Mouse (Mus musculus) embryonic facial prominence, embryonic 14.5 days (tissue): ENCODE results near the gene Pi16. TPM values are rescaled to one million over a fixed set of nuclear protein-coding genes. Genes with fewer than 3 reads are reported as not detected.

ENCODE experiments used
- ATAC-seq: fragments of 200-750 bp; cut with Nextera tagmentation; 2 replicates; pipeline ENCODE4 v1.8.0; 2017; ENCODE audit warnings: low read depth, moderate number of reproducible peaks, moderate TSS enrichment
- DNase-seq: peaks from one replicate; pipeline ENCODE4 v3.0.0-alpha.2; 2015; ENCODE audit warnings: low spot score
- H3K27ac ChIP-seq: fragments of 300-500 bp; sonication (generic); replicated peaks from 2 replicates; pipeline ENCODE4 v1.5.1; 2014; ENCODE audit warnings: low read depth, mild to moderate bottlenecking, low read length, moderate library complexity
- H3K27me3 ChIP-seq: fragments of 300-500 bp; sonication (generic); replicated peaks from 2 replicates; pipeline ENCODE4 v1.6.1; 2014; ENCODE audit warnings: low read length; ENCODE audit not compliant: control insufficient read depth, insufficient read depth
- H3K36me3 ChIP-seq: fragments of 300-500 bp; sonication (generic); 2 replicates; pipeline ENCODE4 v1.6.1; 2014; ENCODE audit warnings: low read length, mixed read lengths; ENCODE audit not compliant: control insufficient read depth, insufficient read depth
- H3K4me1 ChIP-seq: fragments of 300-500 bp; sonication (generic); 2 replicates; pipeline ENCODE4 v1.6.1; 2014; ENCODE audit warnings: antibody characterized with exemption, low read length; ENCODE audit not compliant: control insufficient read depth, insufficient read depth
- H3K4me2 ChIP-seq: fragments of 300-500 bp; sonication (generic); 2 replicates; pipeline ENCODE4 v1.6.1; 2014; ENCODE audit warnings: low read depth, mild to moderate bottlenecking, low read length, moderate library complexity, mixed read lengths
- H3K4me3 ChIP-seq: fragments of 300-500 bp; sonication (generic); 2 replicates; pipeline ENCODE4 v1.5.1; 2014; ENCODE audit warnings: low read depth, mild to moderate bottlenecking, low read length
- H3K9ac ChIP-seq: fragments of 300-500 bp; sonication (generic); 2 replicates; pipeline ENCODE4 v1.6.1; 2014; ENCODE audit warnings: low read depth, mild to moderate bottlenecking, low read length, moderate library complexity, mixed read lengths
- H3K9me3 ChIP-seq: fragments of 300-500 bp; sonication (generic); 2 replicates; pipeline ENCODE4 v1.6.1; 2016; ENCODE audit warnings: low read length; ENCODE audit not compliant: control insufficient read depth
- WGBS: fragments of 180-500 bp; shearing (Covaris S2); extraction: QIAGEN DNeasy Blood & Tissue Kit; methylation state at CpG from one replicate; pipeline ENCODE4 v1.1.7; 2014; 5-methylcytosine and 5-hydroxymethylcytosine counted together
- polyA plus RNA-seq: library from polyadenylated mRNA; unstranded; fragments of >200 nt; fragmentation: Nextera tagmentation; extraction: Ambion mirVana; gene quantifications from 2 replicates; pipeline ENCODE4 v1.2.1, GENCODE M21; 2014

Pi16 gene
- polyA plus RNA-seq, 1 experiment from 2014 or later = 3.0 TPM

GRCm38 (mm10) chr17:29305871-29306270 is 11.6 kb upstream of the Pi16 start:
- no peak for DNase-seq
- no peak overlapping the region for H3K27ac ChIP-seq
- no peak overlapping the region for H3K4me3 ChIP-seq
- H3K27me3 ChIP-seq = no peaks in the 10 kb centered on the region
- H3K36me3 ChIP-seq = peaks cover 13% of the 10 kb centered on the region; the same call in 1 of the 2 replicates
- 45% methylated on average over 7 of the region's 7 CpGs for WGBS
- no peaks in the 10 kb centered on the region for H3K9me3 ChIP-seq
- H3K4me2 ChIP-seq = peak overlapping the region; percentile 11; the same call in 1 of the 2 replicates
- no peak for ATAC-seq
- peaks cover 32% of the 10 kb centered on the region for H3K4me1 ChIP-seq
- no peak overlapping the region for H3K9ac ChIP-seq

GRCm38 (mm10) chr17:29310056-29310623 is 7.3 kb upstream of the Pi16 start:
- whole genome bisulfite sequencing = 62% methylated on average over 21 of the region's 21 CpGs
- Histone ChIP-seq H3K4me3 (no peak overlapping the region), H3K4me2 (no peak overlapping the region), H3K9ac (no peak overlapping the region), H3K9me3 (peaks cover 6% of the 10 kb centered on the region; the same call in 1 of the 2 replicates), H3K36me3 (no peaks in the 10 kb centered on the region), H3K4me1 (peaks cover 12% of the 10 kb centered on the region), H3K27ac (no peak overlapping the region), H3K27me3 (no peaks in the 10 kb centered on the region)
- ATAC-seq (no peak), DNase-seq (no peak)

GRCm38 (mm10) chr17:29311602-29312001 is 5.9 kb upstream of the Pi16 start:
- Histone ChIP-seq H3K27me3 (no peaks in the 10 kb centered on the region), H3K9me3 (peaks cover 6% of the 10 kb centered on the region; the same call in 1 of the 2 replicates), H3K4me1 (no peaks in the 10 kb centered on the region), H3K27ac (no peak overlapping the region), H3K36me3 (no peaks in the 10 kb centered on the region), H3K9ac (no peak overlapping the region), H3K4me3 (no peak overlapping the region), H3K4me2 (no peak overlapping the region)
- WGBS = 77% methylated on average over 8 of the region's 8 CpGs
- ATAC-seq (no peak), DNase-seq (no peak)

DNA sequence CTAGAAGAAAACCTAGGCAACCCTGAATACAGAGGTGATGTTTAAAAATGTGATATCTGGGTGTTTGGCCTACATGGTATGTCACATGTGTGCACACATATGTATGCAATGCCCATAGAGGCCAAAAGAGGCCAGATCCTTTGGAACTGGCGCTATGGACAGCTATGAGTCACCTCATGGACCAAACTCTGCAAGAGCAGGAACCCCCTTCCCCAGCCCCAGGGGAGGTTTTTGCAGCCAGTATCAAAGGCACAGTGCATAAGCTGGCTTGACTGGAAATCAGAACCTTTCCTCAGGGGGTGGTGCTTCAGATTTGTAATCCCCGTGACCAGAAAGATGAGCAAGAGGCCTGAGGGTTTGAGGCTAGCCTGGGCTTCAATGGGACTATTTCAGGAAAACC is 5.4 kb upstream of the Pi16 start:
- Histone ChIP-seq H3K36me3 (no peaks in the 10 kb centered on the region), H3K27ac (no peak overlapping the region), H3K9ac (no peak overlapping the region), H3K4me2 (no peak overlapping the region), H3K4me3 (no peak overlapping the region), H3K4me1 (no peaks in the 10 kb centered on the region), H3K27me3 (no peaks in the 10 kb centered on the region), H3K9me3 (peaks cover 6% of the 10 kb centered on the region; the same call in 1 of the 2 replicates)
- ATAC-seq (no peak), DNase-seq (no peak)
- WGBS = 87% methylated on average over 2 of the region's 2 CpGs

GRCm38 (mm10) chr17:29313300-29313699 is 4.2 kb upstream of the Pi16 start:
- Histone ChIP-seq H3K4me2 (no peak overlapping the region), H3K4me3 (no peak overlapping the region), H3K4me1 (no peaks in the 10 kb centered on the region), H3K27me3 (no peaks in the 10 kb centered on the region), H3K9me3 (peaks cover 6% of the 10 kb centered on the region; the same call in 1 of the 2 replicates), H3K27ac (no peak overlapping the region), H3K36me3 (no peaks in the 10 kb centered on the region), H3K9ac (no peak overlapping the region)
- ATAC-seq (no peak), DNase-seq (no peak)

GRCm38 (mm10) chr17:29315672-29316465 is 1.6 kb upstream of the Pi16 start:
- ATAC-seq (0 out of 2 replicates have a peak, but pooled peaks have one; percentile 10), DNase-seq (no peak)
- 40% methylated on average over 9 of the region's 9 CpGs for WGBS
- Histone ChIP-seq H3K27me3 (peaks cover 4% of the 10 kb centered on the region), H3K9me3 (peaks cover 6% of the 10 kb centered on the region; the same call in 1 of the 2 replicates), H3K4me1 (no peaks in the 10 kb centered on the region), H3K4me3 (no peak overlapping the region), H3K36me3 (no peaks in the 10 kb centered on the region), H3K9ac (no peak overlapping the region), H3K4me2 (no peak overlapping the region), H3K27ac (0 out of 2 replicates have a peak overlapping the region, but pooled peaks have one; percentile 1)

GRCm38 (mm10) chr17:29316891-29317290 is 589 bp upstream of the Pi16 start:
- H3K4me2 ChIP-seq = no peak overlapping the region
- 74% methylated on average over 3 of the region's 3 CpGs for whole genome bisulfite sequencing
- no peaks in the 10 kb centered on the region for H3K4me1 ChIP-seq
- peaks cover 14% of the 10 kb centered on the region for H3K27me3 ChIP-seq
- no peak for ATAC-seq
- no peaks in the 10 kb centered on the region for H3K36me3 ChIP-seq
- no peak overlapping the region for H3K9ac ChIP-seq
- no peak overlapping the region for H3K4me3 ChIP-seq
- no peak overlapping the region; the same call in 1 of the 2 replicates for H3K27ac ChIP-seq
- DNase-seq = no peak
- peaks cover 6% of the 10 kb centered on the region; the same call in 1 of the 2 replicates for H3K9me3 ChIP-seq

DNA sequence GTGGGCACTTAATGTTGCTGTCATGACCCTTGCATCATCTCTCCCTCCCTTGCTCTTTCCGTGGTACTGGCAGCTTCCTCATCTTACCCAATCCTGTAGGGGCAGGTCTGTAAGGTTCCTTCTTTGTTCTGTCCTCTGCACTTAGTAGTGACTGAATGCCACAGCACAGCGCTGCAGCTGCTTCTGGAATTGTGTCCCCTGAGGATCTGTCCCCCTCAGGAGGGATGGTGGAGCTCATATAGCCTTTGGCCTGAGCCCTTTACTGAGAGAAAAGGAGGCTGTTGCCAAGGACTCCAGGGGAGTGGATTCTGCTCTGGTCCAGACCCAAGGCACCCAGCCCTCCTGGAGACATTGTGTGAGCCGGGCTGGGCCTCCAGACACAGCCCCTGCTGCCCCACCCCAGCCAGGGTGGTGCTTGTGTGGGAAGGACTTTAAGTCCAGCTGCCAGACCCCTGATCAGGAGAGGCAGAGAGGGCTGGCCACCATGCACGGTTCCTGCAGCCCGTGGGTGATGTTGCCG is 1.3 kb downstream of the Pi16 start:
- peaks cover 25% of the 10 kb centered on the region for H3K27me3 ChIP-seq
- peaks cover 6% of the 10 kb centered on the region for H3K4me1 ChIP-seq
- H3K36me3 ChIP-seq = no peaks in the 10 kb centered on the region
- no peak overlapping the region for H3K4me3 ChIP-seq
- H3K4me2 ChIP-seq = no peak overlapping the region
- H3K27ac ChIP-seq = no peak overlapping the region
- H3K9me3 ChIP-seq = no peaks in the 10 kb centered on the region
- 47% methylated on average over 6 of the region's 6 CpGs for WGBS
- DNase-seq = no peak
- no peak overlapping the region for H3K9ac ChIP-seq
- no peak for ATAC-seq
